In the genomic region with DNA sequence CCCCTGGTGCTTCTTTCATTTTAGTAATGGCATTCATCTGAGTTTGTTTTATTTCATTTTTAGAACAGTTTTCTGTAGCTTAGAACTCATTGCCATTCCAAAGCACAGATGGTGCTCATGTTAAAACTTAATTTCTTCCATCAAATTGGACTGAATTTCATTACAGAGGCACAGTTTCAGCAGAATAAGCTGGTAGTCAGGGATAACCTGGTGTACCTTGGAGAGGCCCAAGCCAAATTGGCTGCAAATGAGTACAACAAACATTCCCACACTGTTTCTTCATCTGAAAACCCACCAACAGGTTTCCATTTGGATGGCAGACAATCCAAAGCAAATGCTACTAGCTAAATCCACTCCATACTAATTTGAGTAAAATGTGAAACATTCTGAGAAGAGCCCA, we compare ENCODE assay signal across 13 mouse cellular contexts.
DNase-seq lines count a peak whose midpoint lies in the region.
"Had no signal": no experiment of that assay in that cellular context is flagged by ENCODE, and none has a peak within 500 bp of the region (broad histone marks: within the 10 kb centered on the region; RNA-seq: fewer than 3 reads in every experiment).

No protein-coding gene starts in this region.

- peak; percentile 14 to 17 for DNase-seq in left cerebral cortex, adult 9 months (ENCODE audit: low spot score in 2 of 2)
- DNase-seq in left cerebral cortex, postnatal 4 days: no peak
- DNase-seq in frontal cortex, postnatal 36 days (ENCODE audit: low spot score in 2 of 2): peak; percentile 10 to 60
- DNase-seq in layer of hippocampus, postnatal 36 days: peak; percentile 21 to 35
- peak; percentile 11 for DNase-seq in right cerebral cortex, postnatal 4 days
- DNase-seq in B cell, adult 2 months: no peak
- no peak for DNase-seq in embryo, embryonic 11 days
- no peak for DNase-seq in retina, embryonic 14.5 days (ENCODE audit: low spot score)
- DNase-seq: cerebellum, adult 18-20 months; liver; liver, postnatal 0 days; lung, postnatal 14 days; thymus, postnatal 36 days had no signal

- intact Hi-C loops in left cerebral cortex, postnatal 4 days (cut with DNase I): no loop called here

Comparison
In these comparisons a context has a peak if more than half of its experiments do, and no peak if none do; other contexts are left out.
1. DNase-seq: peak in left cerebral cortex, adult 9 months (2 of 2), frontal cortex, postnatal 36 days (2 of 2), layer of hippocampus, postnatal 36 days (2 of 2) and right cerebral cortex, postnatal 4 days (single experiment); none in left cerebral cortex, postnatal 4 days (single experiment), B cell, adult 2 months (0 of 2), embryo, embryonic 11 days (single experiment) and retina, embryonic 14.5 days (single experiment).